Mouse (Mus musculus) adrenal gland, postnatal 36 days (tissue): Measurements from ENCODE around the gene Add3. TPM values are rescaled to one million over a fixed set of nuclear protein-coding genes. Genes with fewer than 3 reads are reported as not detected.

Experiments
- DNase-seq, 2 experiments: peaks; one replicate each; pipeline ENCODE4 v3.0.0; 2021; ENCODE audit warnings: mixed read lengths in 1 of 2
- total RNA-seq, 2 experiments: library from RNA; stranded (reverse); gene quantifications; 2 replicates each; pipeline ENCODE4 v1.2.3; 2021

Gene Add3
- total RNA-seq, 2 experiments from 2014 or later, result 36.6 to 52.5 TPM

- DNase-seq, result no peak
Observed at GRCm38 (mm10) chr19:53230942-53231815, 90.9 kb downstream of the Add3 start.

GRCm38 (mm10) chr19:53233586-53233985 is 93.3 kb downstream of the Add3 start:
- DNase-seq, result no peak

- DNase-seq, result no peak
Observed at GRCm38 (mm10) chr19:53241806-53242205, 101.6 kb downstream of the Add3 start.

- no peak for DNase-seq
Observed at GRCm38 (mm10) chr19:53243956-53244355, 103.7 kb downstream of the Add3 start.

- no peak for DNase-seq
Observed at GRCm38 (mm10) chr19:53247558-53247957, 107.3 kb downstream of the Add3 start.

- peak; percentile 21 to 58 for DNase-seq
Observed at GRCm38 (mm10) chr19:53248023-53248494, 107.8 kb downstream of the Add3 start.

- peak in 1 of 2 experiments; percentile 26 for DNase-seq
Observed at GRCm38 (mm10) chr19:53251015-53251414, 110.8 kb downstream of the Add3 start.

- no peak for DNase-seq
Observed at GRCm38 (mm10) chr19:53251656-53252055, 111.4 kb downstream of the Add3 start.

GRCm38 (mm10) chr19:53252111-53253028 is 112.1 kb downstream of the Add3 start:
- no peak for DNase-seq

GRCm38 (mm10) chr19:53256361-53256760 is 116.1 kb downstream of the Add3 start:
- DNase-seq, result no peak

- no peak for DNase-seq
Observed at GRCm38 (mm10) chr19:53256991-53257594, 116.8 kb downstream of the Add3 start.

GRCm38 (mm10) chr19:53257631-53258560 is 117.7 kb downstream of the Add3 start:
- DNase-seq, result no peak

GRCm38 (mm10) chr19:53258740-53259506 is 118.7 kb downstream of the Add3 start:
- DNase-seq, result no peak

- no peak for DNase-seq
Observed at GRCm38 (mm10) chr19:53259541-53259940, 119.3 kb downstream of the Add3 start.

- no peak for DNase-seq
Observed at GRCm38 (mm10) chr19:53260261-53260660, 120.0 kb downstream of the Add3 start.

- no peak for DNase-seq
Observed at GRCm38 (mm10) chr19:53260828-53261227, 120.6 kb downstream of the Add3 start.

- no peak for DNase-seq
Observed at GRCm38 (mm10) chr19:53262061-53262460, 121.8 kb downstream of the Add3 start.

GRCm38 (mm10) chr19:53263859-53264733 is 123.9 kb downstream of the Add3 start:
- DNase-seq, result no peak
